Mouse (Mus musculus) intestine, postnatal 0 days (tissue): Measurements from ENCODE around the gene Peli2. TPM values are rescaled to one million over a fixed set of nuclear protein-coding genes. Genes with fewer than 3 reads are reported as not detected.

ENCODE experiments used
- ATAC-seq: fragments of 200-750 bp; cut with Nextera tagmentation; 2 replicates; pipeline ENCODE4 v1.8.0; 2017; ENCODE audit warnings: mild to moderate bottlenecking, moderate TSS enrichment, moderate library complexity
- H3K27ac ChIP-seq: fragments of 300-500 bp; sonication (generic); 2 replicates; pipeline ENCODE4 v1.5.1; 2014; ENCODE audit warnings: mild to moderate bottlenecking, low read depth, low read length, moderate library complexity
- H3K27me3 ChIP-seq: fragments of 300-500 bp; sonication (generic); replicated peaks from 2 replicates; pipeline ENCODE4 v1.6.1; 2014; ENCODE audit warnings: low read length, mixed read lengths; ENCODE audit not compliant: control insufficient read depth, insufficient read depth
- H3K36me3 ChIP-seq: fragments of 300-500 bp; sonication (generic); 2 replicates; pipeline ENCODE4 v1.6.1; 2014; ENCODE audit warnings: mild to moderate bottlenecking, moderate library complexity; ENCODE audit not compliant: control insufficient read depth, insufficient read depth
- H3K4me1 ChIP-seq: fragments of 300-500 bp; sonication (generic); replicated peaks from 2 replicates; pipeline ENCODE4 v1.6.1; 2014; ENCODE audit warnings: antibody characterized with exemption, low read length, mixed read lengths; ENCODE audit not compliant: control insufficient read depth, insufficient read depth
- H3K4me2 ChIP-seq: fragments of 300-500 bp; sonication (generic); replicated peaks from 2 replicates; pipeline ENCODE4 v1.6.1; 2014; ENCODE audit warnings: low read depth, mild to moderate bottlenecking, moderate library complexity
- H3K4me3 ChIP-seq: fragments of 300-500 bp; sonication (generic); 2 replicates; pipeline ENCODE4 v1.5.1; 2014; ENCODE audit warnings: low read depth, low read length
- H3K9ac ChIP-seq: fragments of 300-500 bp; sonication (generic); 2 replicates; pipeline ENCODE4 v1.6.1; 2014; ENCODE audit warnings: mild to moderate bottlenecking, low read depth, low read length
- H3K9me3 ChIP-seq: fragments of 300-500 bp; sonication (generic); 2 replicates; pipeline ENCODE4 v1.6.1; 2016; ENCODE audit warnings: mixed run types; ENCODE audit not compliant: control insufficient read depth
- CTCF ChIP-seq: sonication (generic); IDR thresholded peaks from 2 replicates; pipeline ENCODE4 v1.5.1; 2016; ENCODE audit warnings: low read depth, mild to moderate bottlenecking, control low read depth, antibody characterized with exemption, moderate library complexity
- WGBS: fragments of 180-500 bp; shearing (Covaris S2); extraction: QIAGEN DNeasy Blood & Tissue Kit; methylation state at CpG from one replicate; pipeline ENCODE4 v1.1.7; 2014; 5-methylcytosine and 5-hydroxymethylcytosine counted together
- polyA plus RNA-seq: library from polyadenylated mRNA; unstranded; fragments of >200 nt; fragmentation: Nextera tagmentation; extraction: Ambion mirVana; gene quantifications from 2 replicates; pipeline ENCODE4 v1.2.1, GENCODE M21; 2015

Gene Peli2
- polyA plus RNA-seq, 1 experiment from 2014 or later, result 2.0 TPM

GRCm38 (mm10) chr14:48224861-48225300 lies 104.3 kb downstream of the Peli2 start:
- TF ChIP-seq CTCF, result no peak
- H3K27ac ChIP-seq, result no peak overlapping the region
- H3K9ac ChIP-seq, result no peak overlapping the region
- no peak overlapping the region for H3K4me3 ChIP-seq
- no peak overlapping the region for H3K4me2 ChIP-seq
- 55% methylated on average over 5 of the region's 5 CpGs for WGBS
- H3K4me1 ChIP-seq, result no peaks in the 10 kb centered on the region
- no peak for ATAC-seq
- H3K27me3 ChIP-seq, result no peaks in the 10 kb centered on the region
- no peaks in the 10 kb centered on the region for H3K36me3 ChIP-seq
- H3K9me3 ChIP-seq, result no peaks in the 10 kb centered on the region

- peak; percentile 19; the same call in 1 of the 2 replicates for TF ChIP-seq CTCF
- ATAC-seq, result no peak
- Histone ChIP-seq H3K9ac (no peak overlapping the region), H3K4me3 (no peak overlapping the region), H3K9me3 (no peaks in the 10 kb centered on the region), H3K27ac (no peak overlapping the region), H3K27me3 (no peaks in the 10 kb centered on the region), H3K4me1 (no peaks in the 10 kb centered on the region), H3K4me2 (no peak overlapping the region), H3K36me3 (no peaks in the 10 kb centered on the region)
- 66% methylated on average over 7 of the region's 7 CpGs for WGBS
These were observed 105.3 kb downstream of the Peli2 start for GRCm38 (mm10) chr14:48225810-48226446.

GRCm38 (mm10) chr14:48226759-48227158 lies 106.1 kb downstream of the Peli2 start:
- Histone ChIP-seq H3K27me3 (no peaks in the 10 kb centered on the region), H3K9me3 (no peaks in the 10 kb centered on the region), H3K4me3 (no peak overlapping the region), H3K27ac (no peak overlapping the region), H3K4me1 (no peaks in the 10 kb centered on the region), H3K9ac (no peak overlapping the region), H3K36me3 (no peaks in the 10 kb centered on the region), H3K4me2 (no peak overlapping the region)
- no peak for TF ChIP-seq CTCF
- 86% methylated on average over 10 of the region's 10 CpGs for WGBS
- ATAC-seq, result no peak

GRCm38 (mm10) chr14:48234785-48235519 lies 114.3 kb downstream of the Peli2 start:
- H3K27me3 ChIP-seq, result no peaks in the 10 kb centered on the region
- H3K9ac ChIP-seq, result no peak overlapping the region
- TF ChIP-seq CTCF, result no peak
- no peak for ATAC-seq
- H3K27ac ChIP-seq, result no peak overlapping the region
- 85% methylated on average over 20 of the region's 20 CpGs for WGBS
- no peaks in the 10 kb centered on the region for H3K36me3 ChIP-seq
- H3K4me3 ChIP-seq, result no peak overlapping the region
- no peak overlapping the region for H3K4me2 ChIP-seq
- H3K4me1 ChIP-seq, result no peaks in the 10 kb centered on the region
- H3K9me3 ChIP-seq, result no peaks in the 10 kb centered on the region

- no peak for TF ChIP-seq CTCF
- H3K27me3 ChIP-seq, result no peaks in the 10 kb centered on the region
- no peak overlapping the region for H3K4me2 ChIP-seq
- H3K4me1 ChIP-seq, result no peaks in the 10 kb centered on the region
- ATAC-seq, result no peak
- peaks cover 4% of the 10 kb centered on the region; the same call in 1 of the 2 replicates for H3K36me3 ChIP-seq
- H3K4me3 ChIP-seq, result no peak overlapping the region
- 88% methylated on average over 7 of the region's 7 CpGs for WGBS
- no peaks in the 10 kb centered on the region for H3K9me3 ChIP-seq
- no peak overlapping the region for H3K9ac ChIP-seq
- no peak overlapping the region for H3K27ac ChIP-seq
These were observed 120.7 kb downstream of the Peli2 start for GRCm38 (mm10) chr14:48241335-48241734.

GRCm38 (mm10) chr14:48246236-48246635 lies 125.6 kb downstream of the Peli2 start:
- no peak overlapping the region for H3K9ac ChIP-seq
- no peak for TF ChIP-seq CTCF
- 24% methylated on average over 3 of the region's 3 CpGs for WGBS
- no peak overlapping the region for H3K4me3 ChIP-seq
- no peaks in the 10 kb centered on the region for H3K4me1 ChIP-seq
- no peak for ATAC-seq
- H3K4me2 ChIP-seq, result no peak overlapping the region
- H3K27me3 ChIP-seq, result no peaks in the 10 kb centered on the region
- no peak overlapping the region for H3K27ac ChIP-seq
- H3K36me3 ChIP-seq, result peaks cover 4% of the 10 kb centered on the region; the same call in 1 of the 2 replicates
- no peaks in the 10 kb centered on the region for H3K9me3 ChIP-seq
